Mouse (Mus musculus): ENCODE measurements around the gene Crebl2. TPM values are rescaled to one million over a fixed set of nuclear protein-coding genes. Genes with fewer than 3 reads are reported as not detected.

The Crebl2 gene
- total and polyA plus RNA-seq, 3 experiments, result 1.5 to 3.7 TPM; not detected in 1

GRCm38 (mm10) chr6:134829786-134830700 lies at the start of gene Crebl2 (continued):
- TF ChIP-seq ZC3H11A (IDR thresholded peaks at IDR 0.05; ENCODE audit: low read depth, low read length) (no peak), GATA1 (IDR thresholded peaks at IDR 0.05; ENCODE audit: low read depth, low read length) (no peak), GABPA (IDR thresholded peaks at IDR 0.05; ENCODE audit: low read depth, low read length) (no peak; the same call in 1 of the 2 replicates), USF2 (IDR thresholded peaks at IDR 0.05; ENCODE audit: borderline replicate concordance in 1 of 2, insufficient read depth in 1 of 2, low read depth in 1 of 2, low read length in 2 of 2) (no peak), RCOR1 (IDR thresholded peaks at IDR 0.05; ENCODE audit: low read depth, low read length) (no peak)

GRCm38 (mm10) chr6:134781494-134781913 lies 48.5 kb upstream of the Crebl2 start:
- H3K4me3 ChIP-seq (ENCODE audit: control insufficient read depth in 1 of 2, insufficient read depth in 1 of 2, low read depth in 2 of 2, low read length in 2 of 2), result no peak overlapping the region
- TF ChIP-seq SIN3A (IDR thresholded peaks at IDR 0.05; ENCODE audit: low read length), result no peak

GRCm38 (mm10) chr6:134782900-134783299 lies 47.1 kb upstream of the Crebl2 start:
- H3K4me3 ChIP-seq (ENCODE audit: control insufficient read depth in 1 of 2, insufficient read depth in 1 of 2, low read depth in 2 of 2, low read length in 2 of 2), result no peak overlapping the region
- no peaks in the 10 kb centered on the region for H3K79me2 ChIP-seq (ENCODE audit: control insufficient read depth, insufficient read depth, low read length, poor library complexity)
- no peak overlapping the region for H3K27ac ChIP-seq (ENCODE audit: control insufficient read depth, low read depth, low read length)
- no peaks in the 10 kb centered on the region for H3K4me1 ChIP-seq (ENCODE audit: control insufficient read depth in 1 of 2, insufficient read depth in 2 of 2, low read length in 2 of 2)
- TF ChIP-seq MYC (IDR thresholded peaks at IDR 0.05; ENCODE audit: low read depth, low read length) (no peak), MAFK (IDR thresholded peaks at IDR 0.05; ENCODE audit: borderline replicate concordance, low read depth, low read length) (no peak), ELF1 (IDR thresholded peaks at IDR 0.05; ENCODE audit: low read depth, low read length) (no peak), E2F4 (IDR thresholded peaks at IDR 0.05; ENCODE audit: borderline replicate concordance, low read depth, low read length) (no peak), MAZ (IDR thresholded peaks at IDR 0.05; ENCODE audit: low read depth, low read length) (no peak), GABPA (IDR thresholded peaks at IDR 0.05; ENCODE audit: low read depth, low read length) (no peak), UBTF (IDR thresholded peaks at IDR 0.05; ENCODE audit: borderline replicate concordance, insufficient read depth, low read depth, low read length) (no peak)
- H3K27me3 ChIP-seq (ENCODE audit: control insufficient read depth in 1 of 2, insufficient read depth in 2 of 2, low read length in 2 of 2), result no peaks in the 10 kb centered on the region
- H3K9me3 ChIP-seq (replicated peaks; ENCODE audit: insufficient read depth, low read length), result no peaks in the 10 kb centered on the region
- H3K36me3 ChIP-seq (ENCODE audit: control insufficient read depth in 1 of 2, insufficient read depth in 2 of 2, low read length in 2 of 2), result no peaks in the 10 kb centered on the region
- no peak overlapping the region for H3K9ac ChIP-seq (ENCODE audit: control insufficient read depth, low read depth, low read length, poor library complexity, severe bottlenecking)
- DNase-seq (ENCODE audit: low read depth, low spot score), result no peak

More at GRCm38 (mm10) chr6:134781494-134781913, 48.5 kb upstream of the Crebl2 start:
- Histone ChIP-seq H3K9me3 (replicated peaks; ENCODE audit: insufficient read depth, low read length) (no peaks in the 10 kb centered on the region), H3K27me3 (ENCODE audit: control insufficient read depth in 1 of 2, insufficient read depth in 2 of 2, low read length in 2 of 2) (no peaks in the 10 kb centered on the region), H3K9ac (ENCODE audit: control insufficient read depth, low read depth, low read length, poor library complexity, severe bottlenecking) (no peak overlapping the region), H3K36me3 (ENCODE audit: control insufficient read depth in 1 of 2, insufficient read depth in 2 of 2, low read length in 2 of 2) (no peaks in the 10 kb centered on the region), H3K79me2 (ENCODE audit: control insufficient read depth, insufficient read depth, low read length, poor library complexity) (no peaks in the 10 kb centered on the region), H3K27ac (ENCODE audit: control insufficient read depth, low read depth, low read length) (no peak overlapping the region), H3K4me1 (ENCODE audit: control insufficient read depth in 1 of 2, insufficient read depth in 2 of 2, low read length in 2 of 2) (no peaks in the 10 kb centered on the region)
- DNase-seq (ENCODE audit: low read depth, low spot score), result no peak
